Mouse (Mus musculus): ENCODE measurements at regions not wholly inside any gene's neighbourhood (a gene's known extent, or its start where the extent isn't known, plus 50 kb on each side); places are given as distances from the start of the nearest gene placed in this dataset.
"Not testable (repeated sequence)": the region's sequence is repeated elsewhere in the genome, so short reads cannot be mapped to it uniquely, and the experiment has no call there.

- not testable (repeated sequence) for ATAC-seq; DNase-seq; H3K4me2 ChIP-seq (ENCODE audit: low read depth, low read length); H3K9me3 ChIP-seq (ENCODE audit: low read length); H3K9ac ChIP-seq (replicated peaks); H3K4me1 ChIP-seq (ENCODE audit: insufficient read depth); H3K27me3 ChIP-seq (ENCODE audit: insufficient read depth, low read length); H3K27ac ChIP-seq (ENCODE audit: low read depth); H3K36me3 ChIP-seq (replicated peaks; ENCODE audit: insufficient read depth, low read length); H3K4me3 ChIP-seq (ENCODE audit: low read depth, low read length)
- WGBS (ENCODE audit: insufficient replicate concordance) = 24% methylated on average over 2 of the region's 2 CpGs
These were observed 78.5 kb downstream of the 1700010I14Rik start for GRCm38 (mm10) chr17:9066633-9067032.

GRCm38 (mm10) chr17:9068859-9069602 lies 80.9 kb downstream of the 1700010I14Rik start:
- H3K4me3 ChIP-seq (ENCODE audit: low read depth, low read length) = no peak overlapping the region
- H3K9ac ChIP-seq (replicated peaks) = no peak overlapping the region
- DNase-seq (no peak), ATAC-seq (no peak)
- H3K4me2 ChIP-seq (ENCODE audit: low read depth, low read length) = no peak overlapping the region
- TF ChIP-seq EP300 (IDR thresholded peaks at IDR 0.05; ENCODE audit: low read depth) (no peak), CTCF (IDR thresholded peaks at IDR 0.05; ENCODE audit: low read depth) (no peak)
- H3K27me3 ChIP-seq (ENCODE audit: insufficient read depth, low read length) = no peaks in the 10 kb centered on the region
- H3K4me1 ChIP-seq (ENCODE audit: insufficient read depth) = no peaks in the 10 kb centered on the region
- no peaks in the 10 kb centered on the region for H3K9me3 ChIP-seq (ENCODE audit: low read length)
- H3K36me3 ChIP-seq (replicated peaks; ENCODE audit: insufficient read depth, low read length) = no peaks in the 10 kb centered on the region
- WGBS (ENCODE audit: insufficient replicate concordance) = 74% methylated on average over 5 of the region's 5 CpGs
- no peak overlapping the region for H3K27ac ChIP-seq (ENCODE audit: low read depth)

GRCm38 (mm10) chr17:9083629-9084028 lies 95.5 kb downstream of the 1700010I14Rik start:
- Histone ChIP-seq H3K27me3 (ENCODE audit: insufficient read depth, low read length) (no peaks in the 10 kb centered on the region), H3K4me1 (ENCODE audit: insufficient read depth) (no peaks in the 10 kb centered on the region), H3K9me3 (ENCODE audit: low read length) (no peaks in the 10 kb centered on the region), H3K27ac (ENCODE audit: low read depth) (no peak overlapping the region), H3K9ac (replicated peaks) (no peak overlapping the region), H3K4me3 (ENCODE audit: low read depth, low read length) (no peak overlapping the region), H3K4me2 (ENCODE audit: low read depth, low read length) (no peak overlapping the region), H3K36me3 (replicated peaks; ENCODE audit: insufficient read depth, low read length) (no peaks in the 10 kb centered on the region)
- no peak for DNase-seq
- ATAC-seq = no peak
- 73% methylated on average over 5 of the region's 5 CpGs for WGBS (ENCODE audit: insufficient replicate concordance)
- TF ChIP-seq CTCF (IDR thresholded peaks at IDR 0.05; ENCODE audit: low read depth) (no peak), EP300 (IDR thresholded peaks at IDR 0.05; ENCODE audit: low read depth) (no peak)

- Histone ChIP-seq H3K4me2 (ENCODE audit: low read depth, low read length) (no peak overlapping the region), H3K4me1 (ENCODE audit: insufficient read depth) (no peaks in the 10 kb centered on the region), H3K9me3 (ENCODE audit: low read length) (no peaks in the 10 kb centered on the region), H3K9ac (replicated peaks) (no peak overlapping the region), H3K4me3 (ENCODE audit: low read depth, low read length) (no peak overlapping the region), H3K36me3 (replicated peaks; ENCODE audit: insufficient read depth, low read length) (no peaks in the 10 kb centered on the region), H3K27ac (ENCODE audit: low read depth) (no peak overlapping the region), H3K27me3 (ENCODE audit: insufficient read depth, low read length) (no peaks in the 10 kb centered on the region)
- DNase-seq (no peak), ATAC-seq (no peak)
- no peak for TF ChIP-seq EP300 (IDR thresholded peaks at IDR 0.05; ENCODE audit: low read depth)
- no peak for TF ChIP-seq CTCF (IDR thresholded peaks at IDR 0.05; ENCODE audit: low read depth)
- 57% methylated on average over 8 of the region's 8 CpGs for WGBS (ENCODE audit: insufficient replicate concordance)
These were observed 139.7 kb downstream of the 1700010I14Rik start for GRCm38 (mm10) chr17:9127866-9128265.

- 45% methylated on average over 6 of the region's 6 CpGs for WGBS (ENCODE audit: insufficient replicate concordance)
- Histone ChIP-seq H3K36me3 (replicated peaks; ENCODE audit: insufficient read depth, low read length) (no peaks in the 10 kb centered on the region), H3K4me1 (ENCODE audit: insufficient read depth) (no peaks in the 10 kb centered on the region), H3K27me3 (ENCODE audit: insufficient read depth, low read length) (no peaks in the 10 kb centered on the region), H3K9me3 (ENCODE audit: low read length) (no peaks in the 10 kb centered on the region), H3K4me3 (ENCODE audit: low read depth, low read length) (no peak overlapping the region), H3K27ac (ENCODE audit: low read depth) (no peak overlapping the region), H3K4me2 (ENCODE audit: low read depth, low read length) (no peak overlapping the region), H3K9ac (replicated peaks) (no peak overlapping the region)
- DNase-seq (no peak), ATAC-seq (no peak)
- TF ChIP-seq EP300 (IDR thresholded peaks at IDR 0.05; ENCODE audit: low read depth) = no peak
- peak; percentile 53 for TF ChIP-seq CTCF (IDR thresholded peaks at IDR 0.05; ENCODE audit: low read depth)
These were observed 157.6 kb downstream of the 1700010I14Rik start for GRCm38 (mm10) chr17:9145605-9146223.

- no peak overlapping the region for H3K4me3 ChIP-seq (ENCODE audit: low read depth, low read length)
- H3K36me3 ChIP-seq (replicated peaks; ENCODE audit: insufficient read depth, low read length) = no peaks in the 10 kb centered on the region
- WGBS (ENCODE audit: insufficient replicate concordance) = 79% methylated on average over 1 of the region's 1 CpGs
These were observed 162.5 kb downstream of the 1700010I14Rik start for GRCm38 (mm10) chr17:9150654-9151053.

More at GRCm38 (mm10) chr17:9150654-9151053, 162.5 kb downstream of the 1700010I14Rik start:
- no peak overlapping the region for H3K4me2 ChIP-seq (ENCODE audit: low read depth, low read length)
- H3K4me1 ChIP-seq (ENCODE audit: insufficient read depth) = no peaks in the 10 kb centered on the region
- peak; percentile 32 for TF ChIP-seq CTCF (IDR thresholded peaks at IDR 0.05; ENCODE audit: low read depth)
- no peak for TF ChIP-seq EP300 (IDR thresholded peaks at IDR 0.05; ENCODE audit: low read depth)
- H3K27ac ChIP-seq (ENCODE audit: low read depth) = no peak overlapping the region
- no peaks in the 10 kb centered on the region for H3K27me3 ChIP-seq (ENCODE audit: insufficient read depth, low read length)
- ATAC-seq (no peak), DNase-seq (no peak)
- H3K9ac ChIP-seq (replicated peaks) = no peak overlapping the region
- no peaks in the 10 kb centered on the region for H3K9me3 ChIP-seq (ENCODE audit: low read length)
